Mouse (Mus musculus): Measurements from ENCODE around the gene Akr1c14. TPM values are rescaled to one million over a fixed set of nuclear protein-coding genes. Genes with fewer than 3 reads are reported as not detected.
"Not testable (repeated sequence)": the region's sequence is repeated elsewhere in the genome, so short reads cannot be mapped to it uniquely, and the experiment has no call there.

Gene Akr1c14
- polyA plus RNA-seq, 1 experiment, result 2.9 TPM

GRCm38 (mm10) chr13:4046841-4047240 lies 2.0 kb upstream of the Akr1c14 start:
- Histone ChIP-seq H3K27ac (ENCODE audit: insufficient read depth, low read length) (no peak overlapping the region), H3K27me3 (ENCODE audit: control insufficient read depth, insufficient read depth, low read length) (no peaks in the 10 kb centered on the region), H3K4me1 (ENCODE audit: control insufficient read depth, insufficient read depth, low read length) (no peaks in the 10 kb centered on the region), H3K4me3 (replicated peaks; ENCODE audit: insufficient read depth, low read depth, low read length) (no peak overlapping the region)
- no peak for DNase-seq
- no peak for TF ChIP-seq CTCF (IDR thresholded peaks at IDR 0.05; ENCODE audit: borderline replicate concordance, insufficient read depth, low read depth, low read length)
- TF ChIP-seq POLR2A (IDR thresholded peaks at IDR 0.05; ENCODE audit: borderline replicate concordance, insufficient read depth, low read length), result no peak
- 21% methylated on average over 2 of the region's 2 CpGs for WGBS

- no peaks in the 10 kb centered on the region for H3K4me1 ChIP-seq (ENCODE audit: control insufficient read depth, insufficient read depth, low read length)
- TF ChIP-seq POLR2A (IDR thresholded peaks at IDR 0.05; ENCODE audit: borderline replicate concordance, insufficient read depth, low read length) (no peak), CTCF (IDR thresholded peaks at IDR 0.05; ENCODE audit: borderline replicate concordance, insufficient read depth, low read depth, low read length) (no peak)
- H3K27me3 ChIP-seq (ENCODE audit: control insufficient read depth, insufficient read depth, low read length), result no peaks in the 10 kb centered on the region
- no peak overlapping the region for H3K27ac ChIP-seq (ENCODE audit: insufficient read depth, low read length)
- DNase-seq, result no peak
- 98% methylated on average over 1 of the region's 1 CpGs for WGBS
- no peak overlapping the region for H3K4me3 ChIP-seq (replicated peaks; ENCODE audit: insufficient read depth, low read depth, low read length)
Observed at GRCm38 (mm10) chr13:4048226-4048625, 585 bp upstream of the Akr1c14 start.

GRCm38 (mm10) chr13:4049655-4050054 lies 844 bp downstream of the Akr1c14 start:
- no peak overlapping the region for H3K27ac ChIP-seq (ENCODE audit: insufficient read depth, low read length)
- no peak for DNase-seq
- H3K4me3 ChIP-seq (replicated peaks; ENCODE audit: insufficient read depth, low read depth, low read length), result no peak overlapping the region
- TF ChIP-seq POLR2A (IDR thresholded peaks at IDR 0.05; ENCODE audit: borderline replicate concordance, insufficient read depth, low read length), result no peak
- TF ChIP-seq CTCF (IDR thresholded peaks at IDR 0.05; ENCODE audit: borderline replicate concordance, insufficient read depth, low read depth, low read length), result no peak
- H3K4me1 ChIP-seq (ENCODE audit: control insufficient read depth, insufficient read depth, low read length), result no peaks in the 10 kb centered on the region
- H3K27me3 ChIP-seq (ENCODE audit: control insufficient read depth, insufficient read depth, low read length), result no peaks in the 10 kb centered on the region

GRCm38 (mm10) chr13:4055450-4055849 lies 6.6 kb downstream of the Akr1c14 start:
- no peaks in the 10 kb centered on the region for H3K27me3 ChIP-seq (ENCODE audit: control insufficient read depth, insufficient read depth, low read length)
- WGBS, result 67% methylated on average over 3 of the region's 3 CpGs
- no peak for DNase-seq
- H3K4me3 ChIP-seq (replicated peaks; ENCODE audit: insufficient read depth, low read depth, low read length), result no peak overlapping the region
- no peaks in the 10 kb centered on the region for H3K4me1 ChIP-seq (ENCODE audit: control insufficient read depth, insufficient read depth, low read length)
- no peak overlapping the region for H3K27ac ChIP-seq (ENCODE audit: insufficient read depth, low read length)
- TF ChIP-seq POLR2A (IDR thresholded peaks at IDR 0.05; ENCODE audit: borderline replicate concordance, insufficient read depth, low read length), result no peak
- no peak for TF ChIP-seq CTCF (IDR thresholded peaks at IDR 0.05; ENCODE audit: borderline replicate concordance, insufficient read depth, low read depth, low read length)

- DNase-seq, result no peak
- no peaks in the 10 kb centered on the region for H3K4me1 ChIP-seq (ENCODE audit: control insufficient read depth, insufficient read depth, low read length)
- TF ChIP-seq CTCF (IDR thresholded peaks at IDR 0.05; ENCODE audit: borderline replicate concordance, insufficient read depth, low read depth, low read length) (no peak), POLR2A (IDR thresholded peaks at IDR 0.05; ENCODE audit: borderline replicate concordance, insufficient read depth, low read length) (no peak)
- no peak overlapping the region for H3K4me3 ChIP-seq (replicated peaks; ENCODE audit: insufficient read depth, low read depth, low read length)
- WGBS, result 75% methylated on average over 2 of the region's 2 CpGs
- H3K27ac ChIP-seq (ENCODE audit: insufficient read depth, low read length), result no peak overlapping the region
- H3K27me3 ChIP-seq (ENCODE audit: control insufficient read depth, insufficient read depth, low read length), result no peaks in the 10 kb centered on the region
Observed at GRCm38 (mm10) chr13:4056211-4056610, 7.4 kb downstream of the Akr1c14 start.

- not testable (repeated sequence) for DNase-seq; H3K27me3 ChIP-seq (ENCODE audit: control insufficient read depth, insufficient read depth, low read length); H3K27ac ChIP-seq (ENCODE audit: insufficient read depth, low read length); H3K4me1 ChIP-seq (ENCODE audit: control insufficient read depth, insufficient read depth, low read length); H3K4me3 ChIP-seq (replicated peaks; ENCODE audit: insufficient read depth, low read depth, low read length)
- 70% methylated on average over 2 of the region's 2 CpGs for WGBS
Observed at GRCm38 (mm10) chr13:4058239-4058638, 9.4 kb downstream of the Akr1c14 start.

- WGBS, result 62% methylated on average over 5 of the region's 5 CpGs
- TF ChIP-seq POLR2A (IDR thresholded peaks at IDR 0.05; ENCODE audit: borderline replicate concordance, insufficient read depth, low read length) (no peak), CTCF (IDR thresholded peaks at IDR 0.05; ENCODE audit: borderline replicate concordance, insufficient read depth, low read depth, low read length) (no peak)
- Histone ChIP-seq H3K27ac (ENCODE audit: insufficient read depth, low read length) (no peak overlapping the region), H3K27me3 (ENCODE audit: control insufficient read depth, insufficient read depth, low read length) (no peaks in the 10 kb centered on the region), H3K4me3 (replicated peaks; ENCODE audit: insufficient read depth, low read depth, low read length) (no peak overlapping the region), H3K4me1 (ENCODE audit: control insufficient read depth, insufficient read depth, low read length) (no peaks in the 10 kb centered on the region)
- DNase-seq, result no peak
Observed at GRCm38 (mm10) chr13:4059363-4059762, 10.6 kb downstream of the Akr1c14 start.

- TF ChIP-seq CTCF (IDR thresholded peaks at IDR 0.05; ENCODE audit: borderline replicate concordance, insufficient read depth, low read depth, low read length) (no peak), POLR2A (IDR thresholded peaks at IDR 0.05; ENCODE audit: borderline replicate concordance, insufficient read depth, low read length) (no peak)
- H3K4me3 ChIP-seq (replicated peaks; ENCODE audit: insufficient read depth, low read depth, low read length), result no peak overlapping the region
- no peak for DNase-seq
- H3K27ac ChIP-seq (ENCODE audit: insufficient read depth, low read length), result no peak overlapping the region
- no peaks in the 10 kb centered on the region for H3K4me1 ChIP-seq (ENCODE audit: control insufficient read depth, insufficient read depth, low read length)
- 76% methylated on average over 3 of the region's 3 CpGs for WGBS
- H3K27me3 ChIP-seq (ENCODE audit: control insufficient read depth, insufficient read depth, low read length), result no peaks in the 10 kb centered on the region
Observed at GRCm38 (mm10) chr13:4060214-4060730, 11.5 kb downstream of the Akr1c14 start.

All from cerebellum, adult 2 months (tissue).